Mouse (Mus musculus) lung, embryonic 16.5 days (tissue): ENCODE data around the gene Srm. TPM values are rescaled to one million over a fixed set of nuclear protein-coding genes. Genes with fewer than 3 reads are reported as not detected.
A peak's percentile ranks its signal among the peaks of the same experiment; 100 is the strongest.

Experiments used
- ATAC-seq: fragments of 200-750 bp; cut with Nextera tagmentation; 2 replicates; pipeline ENCODE4 v1.8.0; 2017; ENCODE audit warnings: low read depth, mild to moderate bottlenecking, moderate library complexity
- H3K27ac ChIP-seq: fragments of 300-500 bp; sonication (generic); 2 replicates; pipeline ENCODE4 v1.5.1; 2014; ENCODE audit warnings: mild to moderate bottlenecking, control low read depth, low read length
- H3K27me3 ChIP-seq: fragments of 300-500 bp; sonication (generic); 2 replicates; pipeline ENCODE4 v1.6.1; 2014; ENCODE audit warnings: low read depth, low read length, mixed read lengths; ENCODE audit not compliant: control insufficient read depth, insufficient read depth
- H3K36me3 ChIP-seq: fragments of 300-500 bp; sonication (generic); 2 replicates; pipeline ENCODE4 v1.6.1; 2014; ENCODE audit warnings: low read length; ENCODE audit not compliant: control insufficient read depth, insufficient read depth
- H3K4me1 ChIP-seq: fragments of 300-500 bp; sonication (generic); replicated peaks from 2 replicates; pipeline ENCODE4 v1.6.1; 2014; ENCODE audit warnings: low read length, mixed read lengths; ENCODE audit not compliant: control insufficient read depth, insufficient read depth
- H3K4me2 ChIP-seq: fragments of 300-500 bp; sonication (generic); 2 replicates; pipeline ENCODE4 v1.6.1; 2014; ENCODE audit warnings: low read depth, low read length, control low read depth
- H3K4me3 ChIP-seq: fragments of 300-500 bp; sonication (generic); 2 replicates; pipeline ENCODE4 v1.5.1; 2014; ENCODE audit warnings: mild to moderate bottlenecking, low read length, control low read depth
- H3K9ac ChIP-seq: fragments of 300-500 bp; sonication (generic); 2 replicates; pipeline ENCODE4 v1.6.1; 2014; ENCODE audit warnings: low read length, control low read depth
- H3K9me3 ChIP-seq: fragments of 300-500 bp; sonication (generic); 2 replicates; pipeline ENCODE4 v1.6.1; 2016; ENCODE audit warnings: low read length; ENCODE audit not compliant: control insufficient read depth
- WGBS: fragments of 180-500 bp; shearing (Covaris S2); extraction: QIAGEN DNeasy Blood & Tissue Kit; methylation state at CpG from one replicate; pipeline ENCODE4 v1.1.7; 2014; 5-methylcytosine and 5-hydroxymethylcytosine counted together
- polyA plus RNA-seq: library from polyadenylated mRNA; unstranded; fragments of >200 nt; fragmentation: Nextera tagmentation; extraction: Ambion mirVana; gene quantifications from 2 replicates; pipeline ENCODE4 v1.2.1, GENCODE M21; 2015

Gene Srm
- polyA plus RNA-seq, 1 experiment from 2014 or later, result 126 TPM

DNA sequence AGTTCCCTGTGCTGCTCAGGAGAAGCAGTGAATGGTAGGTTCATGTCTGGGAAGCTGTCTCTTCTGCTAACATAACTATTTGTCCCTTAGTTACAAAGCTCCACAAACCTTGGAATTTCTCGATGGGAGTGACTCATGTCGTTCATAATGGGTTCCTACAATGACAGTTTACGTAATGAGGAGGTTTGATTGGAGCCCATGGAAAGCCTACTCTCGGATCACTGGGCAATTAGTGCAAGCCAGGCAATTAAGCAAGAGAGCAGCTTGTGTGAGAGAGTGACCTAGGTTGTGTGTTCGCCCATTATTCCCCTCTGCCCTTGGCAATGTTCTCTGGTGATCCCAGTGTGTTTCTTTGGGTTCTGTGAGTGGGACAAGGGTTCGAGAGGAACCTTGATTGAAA lies 4.6 kb downstream of the Srm start:
- no peak overlapping the region for H3K4me2 ChIP-seq
- H3K4me3 ChIP-seq, result no peak overlapping the region
- peaks cover 4% of the 10 kb centered on the region for H3K9me3 ChIP-seq
- no peak for ATAC-seq
- H3K27ac ChIP-seq, result no peak overlapping the region
- H3K27me3 ChIP-seq, result no peaks in the 10 kb centered on the region
- H3K4me1 ChIP-seq, result peaks cover 9% of the 10 kb centered on the region; the same call in 1 of the 2 replicates
- H3K36me3 ChIP-seq, result peaks cover 39% of the 10 kb centered on the region
- WGBS, result 79% methylated on average over 6 of the region's 6 CpGs
- H3K9ac ChIP-seq, result no peak overlapping the region

DNA sequence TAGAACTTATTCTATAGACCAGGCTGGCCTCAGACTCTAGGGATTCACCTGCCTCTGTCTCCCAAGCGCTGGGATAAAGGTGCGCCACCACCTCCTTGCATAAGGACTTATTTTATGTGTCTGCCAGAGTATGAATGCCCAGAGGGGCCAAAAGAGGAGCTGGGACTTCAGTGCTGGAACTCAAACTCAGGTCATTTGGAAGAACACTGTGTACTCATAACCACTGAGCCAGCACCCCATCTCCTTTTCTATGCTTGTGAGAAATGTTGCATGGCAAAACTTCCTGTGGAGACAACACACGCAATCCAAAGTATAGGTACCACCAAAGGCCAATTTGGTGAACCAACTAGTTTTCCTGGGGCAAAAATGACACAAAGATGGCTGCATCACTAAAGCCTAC lies 5.4 kb downstream of the Srm start:
- no peak overlapping the region for H3K27ac ChIP-seq
- H3K27me3 ChIP-seq, result no peaks in the 10 kb centered on the region
- peaks cover 39% of the 10 kb centered on the region for H3K36me3 ChIP-seq
- WGBS, result 96% methylated on average over 3 of the region's 3 CpGs
- no peak overlapping the region for H3K4me3 ChIP-seq
- no peak overlapping the region for H3K9ac ChIP-seq
- H3K4me1 ChIP-seq, result peaks cover 9% of the 10 kb centered on the region; the same call in 1 of the 2 replicates
- no peak overlapping the region for H3K4me2 ChIP-seq
- H3K9me3 ChIP-seq, result peaks cover 4% of the 10 kb centered on the region
- ATAC-seq, result no peak

DNA sequence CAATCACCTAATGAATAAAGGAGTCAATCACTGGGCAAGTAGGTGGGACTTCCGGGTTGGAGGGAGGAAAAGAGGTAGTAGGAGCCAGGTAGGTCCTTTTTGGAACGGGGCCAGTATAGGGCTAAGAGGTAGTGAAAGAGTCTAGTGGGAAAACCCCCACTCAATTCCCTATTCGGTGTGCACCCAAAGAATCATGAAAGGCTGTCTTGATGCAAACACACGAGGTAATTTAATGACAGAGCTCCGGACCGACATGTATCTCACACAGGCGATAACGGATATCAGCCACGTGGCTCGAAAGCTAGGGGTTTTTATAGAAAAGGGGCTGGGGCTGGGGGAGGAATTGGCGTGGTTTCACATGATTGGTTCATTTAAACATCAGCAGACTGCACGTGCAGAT lies 7.5 kb downstream of the Srm start:
- Histone ChIP-seq H3K4me3 (no peak overlapping the region), H3K4me1 (no peaks in the 10 kb centered on the region), H3K27ac (no peak overlapping the region), H3K4me2 (no peak overlapping the region), H3K36me3 (peaks cover 39% of the 10 kb centered on the region), H3K9me3 (peaks cover 4% of the 10 kb centered on the region), H3K27me3 (no peaks in the 10 kb centered on the region), H3K9ac (no peak overlapping the region)
- 92% methylated on average over 12 of the region's 12 CpGs for WGBS
- no peak for ATAC-seq

DNA sequence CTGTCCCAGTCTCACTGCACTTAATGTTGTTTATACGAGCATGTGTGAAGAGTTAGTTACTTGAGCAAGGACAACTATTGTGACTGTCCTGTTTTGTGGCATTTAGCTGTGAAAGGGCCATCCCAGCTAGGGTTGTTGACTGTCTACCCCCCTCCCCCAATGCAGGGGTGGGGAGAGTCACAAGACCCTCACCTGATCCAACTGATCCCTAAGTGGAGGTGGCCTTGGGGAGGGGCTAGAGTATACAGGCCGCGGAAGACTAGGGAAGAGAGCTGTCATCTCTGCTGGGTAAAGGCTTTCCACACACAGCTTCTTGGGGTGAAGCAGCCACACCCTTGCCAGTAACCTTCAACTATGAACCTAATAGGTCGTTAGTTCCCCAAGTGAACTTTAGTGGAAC lies 9.0 kb downstream of the Srm start:
- Histone ChIP-seq H3K27ac (no peak overlapping the region), H3K4me3 (no peak overlapping the region), H3K9ac (no peak overlapping the region), H3K9me3 (peaks cover 4% of the 10 kb centered on the region), H3K36me3 (peaks cover 24% of the 10 kb centered on the region), H3K4me1 (no peaks in the 10 kb centered on the region), H3K27me3 (no peaks in the 10 kb centered on the region), H3K4me2 (no peak overlapping the region)
- 95% methylated on average over 4 of the region's 4 CpGs for WGBS
- ATAC-seq, result no peak

DNA sequence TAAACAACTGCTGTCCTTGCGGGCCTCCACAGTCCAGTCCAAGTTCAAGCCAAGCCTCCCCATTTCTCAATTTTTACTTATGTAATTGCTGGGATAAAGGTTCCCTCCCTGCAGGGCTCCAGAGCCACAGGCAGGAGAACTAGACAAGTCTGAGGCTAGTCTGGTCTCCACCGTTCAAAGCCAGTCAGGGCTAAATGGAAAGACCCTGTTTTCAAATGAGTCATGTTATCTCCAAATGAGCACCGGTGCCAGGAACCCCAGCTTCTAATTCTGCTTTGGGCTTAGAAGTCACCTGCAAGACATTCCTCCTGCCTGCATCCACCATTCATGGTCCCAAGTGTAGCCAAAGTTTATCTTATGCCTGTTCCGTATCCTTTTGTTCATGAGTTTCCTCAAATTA lies 10.6 kb downstream of the Srm start:
- H3K9ac ChIP-seq, result no peak overlapping the region
- H3K36me3 ChIP-seq, result peaks cover 9% of the 10 kb centered on the region; the same call in 1 of the 2 replicates
- no peak overlapping the region for H3K4me3 ChIP-seq
- no peaks in the 10 kb centered on the region for H3K27me3 ChIP-seq
- WGBS, result 70% methylated on average over 4 of the region's 4 CpGs
- H3K27ac ChIP-seq, result no peak overlapping the region
- no peak for ATAC-seq
- no peaks in the 10 kb centered on the region for H3K4me1 ChIP-seq
- H3K9me3 ChIP-seq, result peaks cover 4% of the 10 kb centered on the region
- no peak overlapping the region for H3K4me2 ChIP-seq

DNA sequence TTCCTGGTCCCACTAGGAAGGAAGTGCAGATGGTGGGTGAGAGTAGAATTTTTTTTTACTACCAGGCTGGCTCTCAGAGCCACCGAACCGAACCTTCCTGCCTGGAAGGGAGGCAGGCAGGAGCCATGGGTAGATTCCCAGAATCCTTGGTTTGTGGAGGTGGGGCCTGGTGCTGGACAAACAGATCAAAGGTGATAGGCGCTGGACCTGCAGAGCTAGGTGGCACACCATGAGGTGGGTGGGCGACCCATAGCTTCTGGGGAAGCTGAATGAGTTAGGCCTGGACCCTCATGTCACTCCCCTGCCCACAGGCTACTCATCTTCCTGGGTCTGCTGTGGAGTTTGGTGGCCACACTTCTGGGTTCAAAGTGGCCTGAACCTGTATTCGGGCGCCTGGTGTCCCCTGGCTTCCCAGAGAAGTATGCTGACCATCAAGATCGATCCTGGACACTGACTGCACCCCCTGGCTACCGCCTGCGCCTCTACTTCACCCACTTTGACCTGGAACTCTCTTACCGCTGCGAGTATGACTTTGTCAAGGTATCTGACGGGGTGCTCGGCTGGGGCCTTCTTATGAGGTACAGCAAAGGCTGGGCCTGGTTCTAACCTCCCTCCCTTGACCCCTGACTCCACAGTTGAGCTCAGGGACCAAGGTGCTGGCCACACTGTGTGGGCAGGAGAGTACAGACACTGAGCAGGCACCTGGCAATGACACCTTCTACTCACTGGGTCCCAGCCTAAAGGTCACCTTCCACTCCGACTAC lies 11.2 kb downstream of the Srm start, which contains the start of gene Masp2:
Masp2 (plus strand) TSS at position 198 of the 764 bp plus-strand sequence.
- Histone ChIP-seq H3K4me1 (no peaks in the 10 kb centered on the region), H3K9me3 (peaks cover 4% of the 10 kb centered on the region), H3K27ac (no peak within 1 kb of the TSS), H3K9ac (no peak within 1 kb of the TSS), H3K36me3 (peaks cover 6% of the 10 kb centered on the region; the same call in 1 of the 2 replicates), H3K27me3 (no peaks in the 10 kb centered on the region), H3K4me2 (no peak within 1 kb of the TSS), H3K4me3 (no peak within 1 kb of the TSS)
- no peak for ATAC-seq
- WGBS, result 84% methylated on average over 14 of the region's 14 CpGs

DNA sequence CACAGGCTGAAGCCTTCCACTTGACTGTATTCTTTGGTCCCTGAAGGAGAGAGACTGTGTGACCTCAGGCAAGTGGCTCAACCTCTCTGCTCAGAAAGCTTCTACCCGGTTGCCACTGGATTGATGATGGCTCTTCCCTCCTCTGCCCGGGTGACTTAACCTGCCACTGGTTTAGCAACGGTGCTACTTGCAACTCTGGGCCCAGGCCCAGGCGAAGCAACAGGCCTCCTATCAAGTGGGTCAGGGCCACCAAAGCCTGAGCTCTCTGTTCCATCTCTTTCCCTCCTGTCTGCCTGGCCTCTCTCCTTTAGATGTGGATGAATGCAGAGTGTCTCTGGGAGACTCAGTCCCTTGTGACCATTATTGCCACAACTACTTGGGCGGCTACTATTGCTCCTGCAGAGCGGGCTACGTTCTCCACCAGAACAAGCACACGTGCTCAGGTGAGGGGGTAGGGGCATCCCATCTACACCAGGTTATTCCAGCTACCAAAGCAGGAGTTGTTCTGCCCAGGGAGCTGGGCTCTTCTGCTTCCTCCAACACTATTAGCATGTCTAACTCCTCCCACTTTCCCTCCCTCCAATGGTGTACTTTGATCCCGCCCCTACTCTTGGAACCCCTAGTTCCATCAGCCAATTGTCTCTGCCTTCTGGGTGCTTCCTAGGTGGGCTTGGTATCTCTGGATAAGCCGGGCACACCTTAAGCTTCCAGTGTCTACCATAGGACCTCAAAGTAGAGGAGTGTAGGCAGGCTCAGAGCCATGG lies 12.3 kb downstream of the Srm start:
- H3K9me3 ChIP-seq, result peaks cover 4% of the 10 kb centered on the region
- H3K4me3 ChIP-seq, result no peak overlapping the region
- 64% methylated on average over 10 of the region's 10 CpGs for WGBS
- H3K4me2 ChIP-seq, result no peak overlapping the region
- 0 out of 2 replicates have a peak, but pooled peaks cover under 1% of the 10 kb centered on the region for H3K4me1 ChIP-seq
- no peak overlapping the region for H3K27ac ChIP-seq
- H3K9ac ChIP-seq, result no peak overlapping the region
- no peak for ATAC-seq
- no peaks in the 10 kb centered on the region for H3K27me3 ChIP-seq
- peaks cover 5% of the 10 kb centered on the region; the same call in 1 of the 2 replicates for H3K36me3 ChIP-seq

DNA sequence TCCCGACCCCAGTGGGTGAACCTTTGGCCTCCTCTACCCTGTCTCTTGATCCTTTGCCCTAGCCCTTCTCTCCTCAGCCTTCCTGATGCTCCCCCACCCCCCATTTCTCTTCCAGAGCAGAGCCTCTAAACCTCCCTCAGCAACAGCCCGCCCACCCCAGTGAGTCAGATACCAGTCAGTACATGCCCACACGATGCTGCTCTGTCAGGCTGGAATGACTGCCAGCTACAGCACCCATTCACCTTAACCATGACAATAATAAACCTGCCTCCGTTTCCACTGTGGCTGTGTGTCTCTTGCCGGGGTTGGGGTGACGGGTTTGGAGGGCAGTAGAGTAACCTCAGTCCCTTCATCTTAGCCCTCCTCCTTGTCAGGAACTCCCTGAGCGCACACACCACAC lies 12.8 kb downstream of the Srm start:
- no peak for ATAC-seq
- 66% methylated on average over 7 of the region's 7 CpGs for WGBS
- no peak overlapping the region for H3K4me2 ChIP-seq
- H3K27ac ChIP-seq, result no peak overlapping the region
- no peaks in the 10 kb centered on the region; the same call in none of the 2 replicates for H3K9me3 ChIP-seq
- H3K4me3 ChIP-seq, result no peak overlapping the region
- 0 out of 2 replicates have a peak, but pooled peaks cover 3% of the 10 kb centered on the region for H3K4me1 ChIP-seq
- H3K27me3 ChIP-seq, result no peaks in the 10 kb centered on the region
- H3K36me3 ChIP-seq, result no peaks in the 10 kb centered on the region; the same call in 1 of the 2 replicates
- H3K9ac ChIP-seq, result no peak overlapping the region

DNA sequence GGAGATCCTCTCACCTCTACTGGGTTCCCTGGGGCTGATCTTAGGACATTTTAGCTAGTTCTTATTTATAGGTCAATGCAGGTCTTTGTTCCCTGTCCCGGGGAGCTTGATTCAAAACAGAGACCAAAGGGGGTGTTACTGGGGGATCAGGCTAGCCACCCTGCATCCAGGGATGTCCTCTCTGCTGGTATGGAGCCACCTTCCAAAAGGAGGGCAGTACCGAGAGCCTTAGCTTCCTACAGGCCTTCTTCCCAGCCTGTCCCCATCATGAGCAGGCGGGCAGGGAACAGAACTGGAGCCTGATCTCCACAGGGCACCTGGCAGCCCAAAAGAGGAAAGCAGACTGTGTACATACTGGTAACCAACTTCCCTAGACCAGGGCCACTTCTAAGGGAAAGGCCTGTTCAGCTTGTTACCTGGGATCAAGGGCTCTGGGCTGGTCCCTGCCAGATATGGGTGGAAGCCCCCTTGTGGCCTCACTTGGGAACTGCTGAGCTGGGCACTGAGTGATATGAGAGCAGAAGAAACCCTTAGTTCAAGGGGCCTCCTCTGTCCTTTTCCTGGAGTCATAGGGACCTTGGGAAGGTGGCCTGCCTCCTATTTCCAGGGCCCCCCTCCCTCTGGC lies 13.3 kb downstream of the Srm start:
- Histone ChIP-seq H3K36me3 (no peaks in the 10 kb centered on the region), H3K9ac (no peak overlapping the region), H3K4me2 (no peak overlapping the region), H3K4me3 (no peak overlapping the region), H3K27ac (no peak overlapping the region), H3K9me3 (no peaks in the 10 kb centered on the region), H3K27me3 (no peaks in the 10 kb centered on the region), H3K4me1 (0 out of 2 replicates have a peak, but pooled peaks cover 3% of the 10 kb centered on the region)
- 93% methylated on average over 3 of the region's 3 CpGs for WGBS
- peak; percentile 57; the same call in 1 of the 2 replicates for ATAC-seq
